Mouse (Mus musculus): Measurements from ENCODE around the gene Kcnt2. TPM values are rescaled to one million over a fixed set of nuclear protein-coding genes. Genes with fewer than 3 reads are reported as not detected.

Gene Kcnt2
- polyA plus RNA-seq, 1 experiment from 2014 or later: 4.8 TPM

- H3K27ac ChIP-seq (ENCODE audit: low read depth): no peak overlapping the region
- WGBS: 88% methylated on average over 3 of the region's 3 CpGs
- no peak overlapping the region for H3K4me2 ChIP-seq (ENCODE audit: low read length)
- ATAC-seq (replicated peaks; ENCODE audit: low FRiP score, low TSS enrichment, low read depth) (no peak), DNase-seq (ENCODE audit: low spot score) (no peak)
- no peaks in the 10 kb centered on the region for H3K9me3 ChIP-seq (ENCODE audit: control insufficient read depth, low read length)
- no peaks in the 10 kb centered on the region for H3K36me3 ChIP-seq (ENCODE audit: control insufficient read depth, insufficient read depth, low read length)
- H3K9ac ChIP-seq (ENCODE audit: low read length): no peak overlapping the region
- no peaks in the 10 kb centered on the region for H3K27me3 ChIP-seq (replicated peaks; ENCODE audit: control insufficient read depth, insufficient read depth, low read length)
- H3K4me1 ChIP-seq (replicated peaks; ENCODE audit: control insufficient read depth, insufficient read depth, low read length): no peaks in the 10 kb centered on the region
- no peak overlapping the region for H3K4me3 ChIP-seq (ENCODE audit: low read depth, low read length)
These were observed 79.1 kb downstream of the Kcnt2 start for GRCm38 (mm10) chr1:140325088-140325487.

- Histone ChIP-seq H3K27ac (ENCODE audit: low read depth) (no peak overlapping the region), H3K9ac (ENCODE audit: low read length) (no peak overlapping the region), H3K27me3 (replicated peaks; ENCODE audit: control insufficient read depth, insufficient read depth, low read length) (no peaks in the 10 kb centered on the region), H3K36me3 (ENCODE audit: control insufficient read depth, insufficient read depth, low read length) (no peaks in the 10 kb centered on the region), H3K9me3 (ENCODE audit: control insufficient read depth, low read length) (no peaks in the 10 kb centered on the region), H3K4me2 (ENCODE audit: low read length) (no peak overlapping the region), H3K4me1 (replicated peaks; ENCODE audit: control insufficient read depth, insufficient read depth, low read length) (no peaks in the 10 kb centered on the region), H3K4me3 (ENCODE audit: low read depth, low read length) (no peak overlapping the region)
- WGBS: 84% methylated on average over 3 of the region's 3 CpGs
- no peak for DNase-seq (ENCODE audit: low spot score)
- ATAC-seq (replicated peaks; ENCODE audit: low FRiP score, low TSS enrichment, low read depth): no peak
These were observed 80.8 kb downstream of the Kcnt2 start for GRCm38 (mm10) chr1:140326709-140327108.

GRCm38 (mm10) chr1:140333702-140334101 is 87.7 kb downstream of the Kcnt2 start:
- no peak for ATAC-seq (replicated peaks; ENCODE audit: low FRiP score, low TSS enrichment, low read depth)

DNA sequence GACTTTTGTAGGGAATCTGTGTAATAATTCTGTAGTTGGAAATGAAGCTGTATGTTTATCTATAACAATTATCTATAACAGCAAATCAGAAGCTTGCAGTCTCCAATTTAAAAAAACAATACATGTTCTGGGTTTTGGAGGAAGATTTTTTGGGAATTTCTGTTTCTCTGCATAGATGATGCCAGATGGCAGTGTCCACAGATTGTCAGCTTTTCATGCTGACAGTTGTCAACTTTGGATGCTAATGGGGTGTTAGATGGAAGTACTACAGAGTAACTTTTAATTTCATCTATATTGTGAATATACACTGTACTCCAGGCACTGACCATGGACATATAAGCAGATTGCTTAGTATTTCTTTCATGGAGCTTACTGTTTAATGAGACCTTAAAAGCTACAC is 92.5 kb downstream of the Kcnt2 start:
- no peak overlapping the region for H3K4me3 ChIP-seq (ENCODE audit: low read depth, low read length)
- H3K4me1 ChIP-seq (replicated peaks; ENCODE audit: control insufficient read depth, insufficient read depth, low read length): no peaks in the 10 kb centered on the region
- no peaks in the 10 kb centered on the region for H3K27me3 ChIP-seq (replicated peaks; ENCODE audit: control insufficient read depth, insufficient read depth, low read length)
- DNase-seq (ENCODE audit: low spot score): no peak
- ATAC-seq (replicated peaks; ENCODE audit: low FRiP score, low TSS enrichment, low read depth): no peak
- H3K9me3 ChIP-seq (ENCODE audit: control insufficient read depth, low read length): no peaks in the 10 kb centered on the region
- H3K9ac ChIP-seq (ENCODE audit: low read length): no peak overlapping the region
- H3K27ac ChIP-seq (ENCODE audit: low read depth): no peak overlapping the region
- H3K4me2 ChIP-seq (ENCODE audit: low read length): no peak overlapping the region
- H3K36me3 ChIP-seq (ENCODE audit: control insufficient read depth, insufficient read depth, low read length): no peaks in the 10 kb centered on the region

More at GRCm38 (mm10) chr1:140333702-140334101, 87.7 kb downstream of the Kcnt2 start:
- H3K9me3 ChIP-seq (ENCODE audit: control insufficient read depth, low read length): no peaks in the 10 kb centered on the region
- DNase-seq (ENCODE audit: low spot score): no peak
- H3K4me3 ChIP-seq (ENCODE audit: low read depth, low read length): no peak overlapping the region
- H3K4me1 ChIP-seq (replicated peaks; ENCODE audit: control insufficient read depth, insufficient read depth, low read length): no peaks in the 10 kb centered on the region
- WGBS: 68% methylated on average over 3 of the region's 3 CpGs
- H3K4me2 ChIP-seq (ENCODE audit: low read length): no peak overlapping the region
- H3K9ac ChIP-seq (ENCODE audit: low read length): no peak overlapping the region
- H3K27me3 ChIP-seq (replicated peaks; ENCODE audit: control insufficient read depth, insufficient read depth, low read length): no peaks in the 10 kb centered on the region
- H3K27ac ChIP-seq (ENCODE audit: low read depth): no peak overlapping the region
- no peaks in the 10 kb centered on the region for H3K36me3 ChIP-seq (ENCODE audit: control insufficient read depth, insufficient read depth, low read length)

GRCm38 (mm10) chr1:140339368-140339767 is 93.4 kb downstream of the Kcnt2 start:
- Histone ChIP-seq H3K27me3 (replicated peaks; ENCODE audit: control insufficient read depth, insufficient read depth, low read length) (no peaks in the 10 kb centered on the region), H3K36me3 (ENCODE audit: control insufficient read depth, insufficient read depth, low read length) (no peaks in the 10 kb centered on the region), H3K9me3 (ENCODE audit: control insufficient read depth, low read length) (no peaks in the 10 kb centered on the region), H3K4me3 (ENCODE audit: low read depth, low read length) (no peak overlapping the region), H3K9ac (ENCODE audit: low read length) (no peak overlapping the region), H3K4me2 (ENCODE audit: low read length) (no peak overlapping the region), H3K27ac (ENCODE audit: low read depth) (no peak overlapping the region), H3K4me1 (replicated peaks; ENCODE audit: control insufficient read depth, insufficient read depth, low read length) (no peaks in the 10 kb centered on the region)
- ATAC-seq (replicated peaks; ENCODE audit: low FRiP score, low TSS enrichment, low read depth) (no peak), DNase-seq (ENCODE audit: low spot score) (no peak)
- WGBS: 75% methylated on average over 4 of the region's 4 CpGs

- 85% methylated on average over 2 of the region's 2 CpGs for WGBS
- ATAC-seq (replicated peaks; ENCODE audit: low FRiP score, low TSS enrichment, low read depth): no peak
- Histone ChIP-seq H3K27me3 (replicated peaks; ENCODE audit: control insufficient read depth, insufficient read depth, low read length) (no peaks in the 10 kb centered on the region), H3K9me3 (ENCODE audit: control insufficient read depth, low read length) (no peaks in the 10 kb centered on the region), H3K36me3 (ENCODE audit: control insufficient read depth, insufficient read depth, low read length) (no peaks in the 10 kb centered on the region), H3K4me3 (ENCODE audit: low read depth, low read length) (no peak overlapping the region), H3K4me1 (replicated peaks; ENCODE audit: control insufficient read depth, insufficient read depth, low read length) (no peaks in the 10 kb centered on the region), H3K4me2 (ENCODE audit: low read length) (no peak overlapping the region), H3K27ac (ENCODE audit: low read depth) (no peak overlapping the region), H3K9ac (ENCODE audit: low read length) (no peak overlapping the region)
- DNase-seq (ENCODE audit: low spot score): no peak
These were observed 118.8 kb downstream of the Kcnt2 start for GRCm38 (mm10) chr1:140364787-140365186.

GRCm38 (mm10) chr1:140373532-140373931 is 127.6 kb downstream of the Kcnt2 start:
- no peaks in the 10 kb centered on the region for H3K27me3 ChIP-seq (replicated peaks; ENCODE audit: control insufficient read depth, insufficient read depth, low read length)
- 80% methylated on average over 1 of the region's 1 CpGs for WGBS
- no peak overlapping the region for H3K27ac ChIP-seq (ENCODE audit: low read depth)
- no peak overlapping the region for H3K9ac ChIP-seq (ENCODE audit: low read length)
- DNase-seq (ENCODE audit: low spot score) (no peak), ATAC-seq (replicated peaks; ENCODE audit: low FRiP score, low TSS enrichment, low read depth) (no peak)
- no peaks in the 10 kb centered on the region for H3K4me1 ChIP-seq (replicated peaks; ENCODE audit: control insufficient read depth, insufficient read depth, low read length)
- no peaks in the 10 kb centered on the region for H3K9me3 ChIP-seq (ENCODE audit: control insufficient read depth, low read length)
- no peak overlapping the region for H3K4me2 ChIP-seq (ENCODE audit: low read length)
- H3K4me3 ChIP-seq (ENCODE audit: low read depth, low read length): no peak overlapping the region
- no peaks in the 10 kb centered on the region for H3K36me3 ChIP-seq (ENCODE audit: control insufficient read depth, insufficient read depth, low read length)

- H3K4me1 ChIP-seq (replicated peaks; ENCODE audit: control insufficient read depth, insufficient read depth, low read length): no peaks in the 10 kb centered on the region
- H3K36me3 ChIP-seq (ENCODE audit: control insufficient read depth, insufficient read depth, low read length): no peaks in the 10 kb centered on the region
- ATAC-seq (replicated peaks; ENCODE audit: low FRiP score, low TSS enrichment, low read depth) (no peak), DNase-seq (ENCODE audit: low spot score) (no peak)
- H3K4me2 ChIP-seq (ENCODE audit: low read length): no peak overlapping the region
- no peaks in the 10 kb centered on the region for H3K9me3 ChIP-seq (ENCODE audit: control insufficient read depth, low read length)
- no peak overlapping the region for H3K9ac ChIP-seq (ENCODE audit: low read length)
- no peak overlapping the region for H3K4me3 ChIP-seq (ENCODE audit: low read depth, low read length)
- no peak overlapping the region for H3K27ac ChIP-seq (ENCODE audit: low read depth)
- 70% methylated on average over 2 of the region's 2 CpGs for WGBS
- no peaks in the 10 kb centered on the region for H3K27me3 ChIP-seq (replicated peaks; ENCODE audit: control insufficient read depth, insufficient read depth, low read length)
These were observed 132.8 kb downstream of the Kcnt2 start for GRCm38 (mm10) chr1:140378791-140379190.

- no peak overlapping the region for H3K4me2 ChIP-seq (ENCODE audit: low read length)
- no peak overlapping the region for H3K9ac ChIP-seq (ENCODE audit: low read length)
- H3K27me3 ChIP-seq (replicated peaks; ENCODE audit: control insufficient read depth, insufficient read depth, low read length): no peaks in the 10 kb centered on the region
- H3K4me3 ChIP-seq (ENCODE audit: low read depth, low read length): no peak overlapping the region
- no peak for DNase-seq (ENCODE audit: low spot score)
- H3K36me3 ChIP-seq (ENCODE audit: control insufficient read depth, insufficient read depth, low read length): no peaks in the 10 kb centered on the region
- no peaks in the 10 kb centered on the region for H3K4me1 ChIP-seq (replicated peaks; ENCODE audit: control insufficient read depth, insufficient read depth, low read length)
- ATAC-seq (replicated peaks; ENCODE audit: low FRiP score, low TSS enrichment, low read depth): no peak
- H3K27ac ChIP-seq (ENCODE audit: low read depth): no peak overlapping the region
- H3K9me3 ChIP-seq (ENCODE audit: control insufficient read depth, low read length): no peaks in the 10 kb centered on the region
- 75% methylated on average over 2 of the region's 2 CpGs for WGBS
These were observed 133.6 kb downstream of the Kcnt2 start for GRCm38 (mm10) chr1:140379526-140379925.

All from intestine, embryonic 14.5 days (tissue).